Mouse (Mus musculus): Measurements from ENCODE around the gene Cdca7. TPM values are rescaled to one million over a fixed set of nuclear protein-coding genes. Genes with fewer than 3 reads are reported as not detected.

Cdca7 gene
- polyA plus RNA-seq, 1 experiment, result 8.6 TPM

- Histone ChIP-seq H3K9me3 (peaks cover 10% of the 10 kb centered on the region), H3K36me3 (replicated peaks; ENCODE audit: low read length) (no peaks in the 10 kb centered on the region), H3K27me3 (replicated peaks) (no peaks in the 10 kb centered on the region), H3K4me3 (replicated peaks) (no peak overlapping the region), H3K4me1 (peaks cover 34% of the 10 kb centered on the region)
- TF ChIP-seq FLI1 (IDR thresholded peaks at IDR 0.05; ENCODE audit: low read length) (no peak), GATA1 (IDR thresholded peaks at IDR 0.05; ENCODE audit: borderline replicate concordance, low read length) (no peak)
These were observed 32.9 kb downstream of the Cdca7 start for GRCm38 (mm10) chr2:72508891-72509290.

GRCm38 (mm10) chr2:72515526-72515925 lies 39.6 kb downstream of the Cdca7 start:
- Histone ChIP-seq H3K27me3 (replicated peaks) (peaks cover 57% of the 10 kb centered on the region), H3K9me3 (no peaks in the 10 kb centered on the region), H3K4me3 (replicated peaks) (no peak overlapping the region), H3K36me3 (replicated peaks; ENCODE audit: low read length) (no peaks in the 10 kb centered on the region), H3K4me1 (peaks cover 14% of the 10 kb centered on the region)
- TF ChIP-seq FLI1 (IDR thresholded peaks at IDR 0.05; ENCODE audit: low read length), result no peak
- no peak for TF ChIP-seq GATA1 (IDR thresholded peaks at IDR 0.05; ENCODE audit: borderline replicate concordance, low read length)

GRCm38 (mm10) chr2:72515971-72516719 lies 40.2 kb downstream of the Cdca7 start:
- no peak for TF ChIP-seq GATA1 (IDR thresholded peaks at IDR 0.05; ENCODE audit: borderline replicate concordance, low read length)
- no peak for TF ChIP-seq FLI1 (IDR thresholded peaks at IDR 0.05; ENCODE audit: low read length)
- Histone ChIP-seq H3K9me3 (no peaks in the 10 kb centered on the region), H3K4me1 (peaks cover 14% of the 10 kb centered on the region), H3K27me3 (replicated peaks) (peaks cover 59% of the 10 kb centered on the region), H3K36me3 (replicated peaks; ENCODE audit: low read length) (no peaks in the 10 kb centered on the region), H3K4me3 (replicated peaks) (no peak overlapping the region)

- Histone ChIP-seq H3K9me3 (no peaks in the 10 kb centered on the region), H3K4me1 (peaks cover 14% of the 10 kb centered on the region), H3K27me3 (replicated peaks) (peaks cover 59% of the 10 kb centered on the region), H3K36me3 (replicated peaks; ENCODE audit: low read length) (no peaks in the 10 kb centered on the region), H3K4me3 (replicated peaks) (no peak overlapping the region)
- TF ChIP-seq GATA1 (IDR thresholded peaks at IDR 0.05; ENCODE audit: borderline replicate concordance, low read length) (no peak), FLI1 (IDR thresholded peaks at IDR 0.05; ENCODE audit: low read length) (no peak)
These were observed 40.7 kb downstream of the Cdca7 start for GRCm38 (mm10) chr2:72516720-72517089.

- no peak overlapping the region for H3K4me3 ChIP-seq (replicated peaks)
- H3K9me3 ChIP-seq, result no peaks in the 10 kb centered on the region
- H3K4me1 ChIP-seq, result no peaks in the 10 kb centered on the region
- TF ChIP-seq GATA1 (IDR thresholded peaks at IDR 0.05; ENCODE audit: borderline replicate concordance, low read length), result no peak
- no peak for TF ChIP-seq FLI1 (IDR thresholded peaks at IDR 0.05; ENCODE audit: low read length)
- H3K36me3 ChIP-seq (replicated peaks; ENCODE audit: low read length), result no peaks in the 10 kb centered on the region
- H3K27me3 ChIP-seq (replicated peaks), result peaks cover 44% of the 10 kb centered on the region
These were observed 48.1 kb downstream of the Cdca7 start for GRCm38 (mm10) chr2:72524022-72524421.

- H3K36me3 ChIP-seq (replicated peaks; ENCODE audit: low read length), result no peaks in the 10 kb centered on the region
- no peaks in the 10 kb centered on the region for H3K9me3 ChIP-seq
- no peak overlapping the region for H3K4me3 ChIP-seq (replicated peaks)
- TF ChIP-seq FLI1 (IDR thresholded peaks at IDR 0.05; ENCODE audit: low read length), result no peak
- no peak for TF ChIP-seq GATA1 (IDR thresholded peaks at IDR 0.05; ENCODE audit: borderline replicate concordance, low read length)
- no peaks in the 10 kb centered on the region for H3K4me1 ChIP-seq
- H3K27me3 ChIP-seq (replicated peaks), result peaks cover 42% of the 10 kb centered on the region
These were observed 49.6 kb downstream of the Cdca7 start for GRCm38 (mm10) chr2:72525556-72525955.

GRCm38 (mm10) chr2:72529026-72529357 lies 53.0 kb downstream of the Cdca7 start:
- no peaks in the 10 kb centered on the region for H3K36me3 ChIP-seq (replicated peaks; ENCODE audit: low read length)
- H3K4me3 ChIP-seq (replicated peaks), result no peak overlapping the region
- no peak for TF ChIP-seq FLI1 (IDR thresholded peaks at IDR 0.05; ENCODE audit: low read length)
- TF ChIP-seq GATA1 (IDR thresholded peaks at IDR 0.05; ENCODE audit: borderline replicate concordance, low read length), result no peak
- no peaks in the 10 kb centered on the region for H3K4me1 ChIP-seq
- H3K27me3 ChIP-seq (replicated peaks), result peaks cover 37% of the 10 kb centered on the region
- peaks cover 4% of the 10 kb centered on the region; the same call in 1 of the 2 replicates for H3K9me3 ChIP-seq

- Histone ChIP-seq H3K9me3 (peaks cover 7% of the 10 kb centered on the region; the same call in 1 of the 2 replicates), H3K4me3 (replicated peaks) (no peak overlapping the region), H3K4me1 (no peaks in the 10 kb centered on the region), H3K36me3 (replicated peaks; ENCODE audit: low read length) (no peaks in the 10 kb centered on the region), H3K27me3 (replicated peaks) (peaks cover 40% of the 10 kb centered on the region)
- TF ChIP-seq FLI1 (IDR thresholded peaks at IDR 0.05; ENCODE audit: low read length) (no peak), GATA1 (IDR thresholded peaks at IDR 0.05; ENCODE audit: borderline replicate concordance, low read length) (no peak)
These were observed 53.7 kb downstream of the Cdca7 start for GRCm38 (mm10) chr2:72529358-72530319.

GRCm38 (mm10) chr2:72535889-72536288 lies 59.9 kb downstream of the Cdca7 start:
- no peak overlapping the region for H3K4me3 ChIP-seq (replicated peaks)
- TF ChIP-seq GATA1 (IDR thresholded peaks at IDR 0.05; ENCODE audit: borderline replicate concordance, low read length) (no peak), FLI1 (IDR thresholded peaks at IDR 0.05; ENCODE audit: low read length) (no peak)
- H3K9me3 ChIP-seq, result peaks cover 11% of the 10 kb centered on the region
- H3K27me3 ChIP-seq (replicated peaks), result peaks cover 32% of the 10 kb centered on the region
- no peaks in the 10 kb centered on the region for H3K36me3 ChIP-seq (replicated peaks; ENCODE audit: low read length)
- no peaks in the 10 kb centered on the region for H3K4me1 ChIP-seq

Other genes starting within 250 kb of the Cdca7 start
- 2.8 TPM in 1 of 2 replicates, not detected in the other for gene Map3k20, start 190.5 kb upstream of the Cdca7 start, polyA plus RNA-seq (2012; ENCODE audit: insufficient read depth, low replicate concordance)